Mouse (Mus musculus) mature B cell (primary cell): ENCODE data around the gene Flt3.

Source experiments
- in situ Hi-C: fragments of 300-500 bp; cut with MboI; formaldehyde crosslinking; loops from 2 replicates; pipeline ENCODE4 v1.14.3; 2019

Flt3 gene

GRCm38 (mm10) chr5:147399843-147400504 lies at the start of gene Flt3:
TSS of gene Flt3 (minus strand) at chr5:147400489.
- in situ Hi-C loops, result no loop called here

- in situ Hi-C loops, result no loop called here
Measured at GRCm38 (mm10) chr5:147448933-147449332, 48.6 kb upstream of the Flt3 start.

- in situ Hi-C loops, result no loop called here
Measured at GRCm38 (mm10) chr5:147448526-147448925, 48.2 kb upstream of the Flt3 start.

- in situ Hi-C loops, result no loop called here
Measured at GRCm38 (mm10) chr5:147445252-147445651, 45.0 kb upstream of the Flt3 start.

GRCm38 (mm10) chr5:147444757-147445156 lies 44.5 kb upstream of the Flt3 start:
- in situ Hi-C loops, result no loop called here

GRCm38 (mm10) chr5:147444298-147444697 lies 44.0 kb upstream of the Flt3 start:
- in situ Hi-C loops, result no loop called here

- in situ Hi-C loops, result no loop called here
Measured at GRCm38 (mm10) chr5:147442741-147443140, 42.5 kb upstream of the Flt3 start.

- in situ Hi-C loops, result no loop called here
Measured at GRCm38 (mm10) chr5:147441979-147442378, 41.7 kb upstream of the Flt3 start.

GRCm38 (mm10) chr5:147440996-147441507 lies 40.8 kb upstream of the Flt3 start:
- in situ Hi-C loops, result no loop called here

- in situ Hi-C loops, result no loop called here
Measured at GRCm38 (mm10) chr5:147436491-147436890, 36.2 kb upstream of the Flt3 start.

GRCm38 (mm10) chr5:147435751-147436150 lies 35.5 kb upstream of the Flt3 start:
- in situ Hi-C loops, result no loop called here

- in situ Hi-C loops, result no loop called here
Measured at GRCm38 (mm10) chr5:147435224-147435623, 34.9 kb upstream of the Flt3 start.

- in situ Hi-C loops, result no loop called here
Measured at GRCm38 (mm10) chr5:147432927-147433326, 32.6 kb upstream of the Flt3 start.

- in situ Hi-C loops, result no loop called here
Measured at GRCm38 (mm10) chr5:147430936-147431839, 30.9 kb upstream of the Flt3 start.

GRCm38 (mm10) chr5:147430361-147430935 lies 30.2 kb upstream of the Flt3 start:
- in situ Hi-C loops, result no loop called here

- in situ Hi-C loops, result no loop called here
Measured at GRCm38 (mm10) chr5:147429535-147430305, 29.4 kb upstream of the Flt3 start, which contains the start of gene Pan3. TSS of gene Pan3 (plus strand) at chr5:147430161.

GRCm38 (mm10) chr5:147426048-147426805 lies 25.9 kb upstream of the Flt3 start:
- in situ Hi-C loops, result no loop called here

GRCm38 (mm10) chr5:147423612-147424011 lies 23.3 kb upstream of the Flt3 start:
- in situ Hi-C loops, result no loop called here

GRCm38 (mm10) chr5:147418394-147419121 lies 18.3 kb upstream of the Flt3 start:
- in situ Hi-C loops, result no loop called here

GRCm38 (mm10) chr5:147417986-147418385 lies 17.7 kb upstream of the Flt3 start:
- in situ Hi-C loops, result no loop called here
